8 mouse cellular contexts compared by ENCODE assay signal in genomic region chr11:120727169-120727527, GRCm38 (mm10). TPM values are rescaled to one million over a fixed set of nuclear protein-coding genes. Genes with fewer than 3 reads are reported as not detected.
A peak's percentile ranks its signal among the peaks of the same experiment; 100 is the strongest.
DNase-seq lines count a peak whose midpoint lies in the region; ATAC-seq and TF ChIP-seq lines count a peak whose summit lies in the region.

Dcxr (minus strand) TSS chr11:120727281.

- peaks cover 6% of the 10 kb centered on the region for H3K36me3 ChIP-seq in limb, embryonic 15.5 days
- no peaks in the 10 kb centered on the region for H3K36me3 ChIP-seq in midbrain, embryonic 16.5 days (ENCODE audit: control insufficient read depth, insufficient read depth, low read length)

- H3K9me3 ChIP-seq in limb, embryonic 15.5 days: no peaks in the 10 kb centered on the region
- no peaks in the 10 kb centered on the region for H3K9me3 ChIP-seq in midbrain, embryonic 16.5 days (replicated peaks; ENCODE audit: control insufficient read depth, low read length, poor library complexity, severe bottlenecking)

- peak within 1 kb of the TSS; percentile 91 for H3K4me2 ChIP-seq in limb, embryonic 15.5 days
- peak within 1 kb of the TSS; percentile 83 for H3K4me2 ChIP-seq in midbrain, embryonic 16.5 days (ENCODE audit: low read length)

- TF ChIP-seq POLR2A in bone marrow macrophage, adult 2 months (IDR thresholded peaks at IDR 0.05; ENCODE audit: borderline replicate concordance, low read depth, low read length): no peak

- H3K4me3 ChIP-seq in bone marrow macrophage, adult 2 months (ENCODE audit: insufficient read depth, low read length): peak within 1 kb of the TSS; percentile 94
- peak within 1 kb of the TSS; percentile 62 for H3K4me3 ChIP-seq in limb, embryonic 15.5 days
- H3K4me3 ChIP-seq in midbrain, embryonic 16.5 days (ENCODE audit: low read depth, low read length): peak within 1 kb of the TSS; percentile 47

- H3K9ac ChIP-seq in limb, embryonic 15.5 days: peak within 1 kb of the TSS; percentile 48
- peak within 1 kb of the TSS; percentile 64 for H3K9ac ChIP-seq in midbrain, embryonic 16.5 days (ENCODE audit: low read depth, low read length)

- peak within 1 kb of the TSS; percentile 45 for H3K27ac ChIP-seq in bone marrow macrophage, adult 2 months (ENCODE audit: insufficient read depth, low read depth, low read length)
- no peak within 1 kb of the TSS for H3K27ac ChIP-seq in limb, embryonic 15.5 days
- no peak within 1 kb of the TSS for H3K27ac ChIP-seq in midbrain, embryonic 16.5 days (ENCODE audit: low read length)

- DNase-seq in CD4-positive, CD25-positive, alpha-beta regulatory T cell, adult 2 months (ENCODE audit: low read depth, low spot score): peak; percentile 75
- peak; percentile 94 to 96 for DNase-seq in heart, adult 9 months (ENCODE audit: low spot score in 2 of 2)
- DNase-seq in kidney, adult 9 months: peak; percentile 99
- DNase-seq in spleen, postnatal 14 days (ENCODE audit: low spot score in 2 of 2): peak; percentile 48 to 62

- H3K4me1 ChIP-seq in bone marrow macrophage, adult 2 months (ENCODE audit: control insufficient read depth, insufficient read depth, low read length): peaks cover 39% of the 10 kb centered on the region
- H3K4me1 ChIP-seq in limb, embryonic 15.5 days: peaks cover 33% of the 10 kb centered on the region
- peaks cover 14% of the 10 kb centered on the region for H3K4me1 ChIP-seq in midbrain, embryonic 16.5 days (ENCODE audit: control insufficient read depth, insufficient read depth, low read length)

- peak; percentile 68 for ATAC-seq in erythroblast, adult 5-6 weeks (replicated peaks; ENCODE audit: low FRiP score, poor library complexity, severe bottlenecking)
- peak; percentile 78 for ATAC-seq in limb, embryonic 15.5 days (ENCODE audit: insufficient number of reproducible peaks, low FRiP score, low TSS enrichment, low read depth)
- ATAC-seq in midbrain, embryonic 16.5 days: peak; percentile 79

- no peak for TF ChIP-seq CTCF in bone marrow macrophage, adult 2 months (IDR thresholded peaks at IDR 0.05; ENCODE audit: low read depth, low read length)

- 0 out of 2 replicates have a peak, but pooled peaks cover 2% of the 10 kb centered on the region for H3K27me3 ChIP-seq in limb, embryonic 15.5 days
- H3K27me3 ChIP-seq in midbrain, embryonic 16.5 days (ENCODE audit: control insufficient read depth, insufficient read depth, low read depth, low read length): no peaks in the 10 kb centered on the region; the same call in 1 of the 2 replicates

- WGBS in limb, embryonic 15.5 days: under 1% methylated on average over 14 of the region's 14 CpGs
- WGBS in midbrain, embryonic 16.5 days: 0% methylated on average over 14 of the region's 14 CpGs

RNA-seq across cellular contexts. Expression of gene Dcxr, which starts in this region (rescaled TPM):
- 65.0 and 65.6 TPM in 2 replicates for polyA plus RNA-seq in bone marrow macrophage, adult 2 months (2012; ENCODE audit: insufficient read depth, insufficient read length, missing spikeins)
- total RNA-seq in erythroblast, adult 5-6 weeks (2015; ENCODE audit: low replicate concordance): 6.1 and 6.5 TPM in 2 replicates
- total RNA-seq in erythroblast, adult 5-6 weeks (2017; ENCODE audit: low replicate concordance): 1.9 and 3.1 TPM in 2 replicates
- 18.2 and 20.2 TPM in 2 replicates for polyA plus RNA-seq in limb, embryonic 15.5 days (2015; fragmentation: Nextera tagmentation; extraction: Ambion mirVana)
- polyA plus RNA-seq in midbrain, embryonic 16.5 days (2015; fragmentation: Nextera tagmentation; extraction: Ambion mirVana): 5.8 and 7.0 TPM in 2 replicates
